In the genomic region with DNA sequence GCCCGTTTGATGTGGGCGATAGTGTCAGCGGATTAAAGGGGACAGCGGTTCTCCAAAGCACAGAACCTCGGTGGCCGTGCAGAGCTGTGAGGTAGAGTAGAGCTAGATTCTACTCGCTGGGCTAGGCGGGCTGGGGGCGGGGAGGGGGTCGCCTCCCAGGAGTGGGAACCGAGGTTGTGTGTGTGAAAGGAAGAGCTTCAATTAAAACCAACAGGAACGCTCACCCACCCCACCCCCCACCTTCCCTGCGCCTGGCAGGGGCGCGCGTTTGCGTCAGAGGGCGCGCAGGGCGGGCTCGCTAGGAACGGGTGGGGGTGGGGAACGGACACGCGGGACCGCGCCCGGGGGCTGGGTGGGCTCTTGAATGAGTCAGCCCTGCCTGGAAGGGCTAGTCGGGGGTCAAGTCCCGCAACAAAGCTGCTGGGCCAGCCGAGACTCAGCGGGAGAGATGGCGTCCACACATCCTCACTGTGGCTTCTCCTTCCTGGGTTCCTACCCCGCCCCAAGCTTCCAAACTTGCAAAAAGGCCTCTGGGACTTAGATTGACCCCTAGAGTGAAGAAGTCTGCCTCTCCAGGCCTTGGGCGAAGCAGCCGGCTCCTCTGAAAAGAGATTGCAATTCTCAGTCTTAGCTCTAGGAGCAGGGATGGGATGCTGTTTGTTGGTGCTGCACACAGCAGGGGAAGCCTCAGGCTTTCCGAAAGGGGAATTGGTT, we compare ENCODE assay signal across 7 mouse cellular contexts. TPM values are rescaled to one million over a fixed set of nuclear protein-coding genes. Genes with fewer than 3 reads are reported as not detected.
DNase-seq lines count a peak whose midpoint lies in the region; ATAC-seq and TF ChIP-seq lines count a peak whose summit lies in the region.

No protein-coding gene starts in this region.

- H3K9ac ChIP-seq in ES-Bruce4 (ENCODE audit: low read depth, poor library complexity, severe bottlenecking): no peak overlapping the region
- peak overlapping the region; percentile 62 for H3K9ac ChIP-seq in heart, embryonic 15.5 days
- H3K9ac ChIP-seq in midbrain, embryonic 11.5 days (ENCODE audit: low read length): peak overlapping the region; percentile 95

- no peak for TF ChIP-seq EP300 in ES-Bruce4 (IDR thresholded peaks at IDR 0.05; ENCODE audit: insufficient read depth, low read depth, low read length)

- no peaks in the 10 kb centered on the region for H3K4me1 ChIP-seq in ES-Bruce4 (ENCODE audit: control insufficient read depth, insufficient read depth, low read length)
- H3K4me1 ChIP-seq in heart, embryonic 15.5 days (replicated peaks): peaks cover 14% of the 10 kb centered on the region
- peaks cover 28% of the 10 kb centered on the region for H3K4me1 ChIP-seq in midbrain, embryonic 11.5 days (ENCODE audit: control insufficient read depth, insufficient read depth, low read length)

- no peak for TF ChIP-seq CTCF in ES-Bruce4 (IDR thresholded peaks at IDR 0.05; ENCODE audit: low read depth, low read length)

- H3K36me3 ChIP-seq in ES-Bruce4 (ENCODE audit: control insufficient read depth, insufficient read depth, low read length, poor library complexity, severe bottlenecking): no peaks in the 10 kb centered on the region
- no peaks in the 10 kb centered on the region for H3K36me3 ChIP-seq in heart, embryonic 15.5 days
- H3K36me3 ChIP-seq in midbrain, embryonic 11.5 days (ENCODE audit: control insufficient read depth, insufficient read depth, low read length): no peaks in the 10 kb centered on the region

- H3K4me2 ChIP-seq in heart, embryonic 15.5 days: peak overlapping the region; percentile 94
- peak overlapping the region; percentile 84 for H3K4me2 ChIP-seq in midbrain, embryonic 11.5 days

- H3K4me3 ChIP-seq in ES-Bruce4 (ENCODE audit: low read depth, low read length): peak overlapping the region; percentile 41
- peak overlapping the region; percentile 85 for H3K4me3 ChIP-seq in heart, embryonic 15.5 days
- H3K4me3 ChIP-seq in midbrain, embryonic 11.5 days (ENCODE audit: low read depth, low read length): peak overlapping the region; percentile 96

- TF ChIP-seq POLR2A in ES-Bruce4 (IDR thresholded peaks at IDR 0.05; ENCODE audit: insufficient read depth, low read length): no peak

- H3K27ac ChIP-seq in ES-Bruce4 (ENCODE audit: insufficient read depth, low read length): no peak overlapping the region
- H3K27ac ChIP-seq in heart, embryonic 15.5 days: peak overlapping the region; percentile 82
- H3K27ac ChIP-seq in midbrain, embryonic 11.5 days (ENCODE audit: low read depth, low read length): peak overlapping the region; percentile 96

- no peaks in the 10 kb centered on the region for H3K9me3 ChIP-seq in ES-Bruce4 (replicated peaks; ENCODE audit: control insufficient read depth, insufficient read depth, low read length, poor library complexity, severe bottlenecking)
- H3K9me3 ChIP-seq in heart, embryonic 15.5 days (replicated peaks): no peaks in the 10 kb centered on the region
- no peaks in the 10 kb centered on the region for H3K9me3 ChIP-seq in midbrain, embryonic 11.5 days (ENCODE audit: control insufficient read depth, low read length)

- peaks cover 33% of the 10 kb centered on the region for H3K27me3 ChIP-seq in ES-Bruce4 (ENCODE audit: control insufficient read depth, insufficient read depth, low read length, poor library complexity, severe bottlenecking)
- peaks cover 34% of the 10 kb centered on the region for H3K27me3 ChIP-seq in heart, embryonic 15.5 days
- 0 out of 2 replicates have a peak, but pooled peaks cover 2% of the 10 kb centered on the region for H3K27me3 ChIP-seq in midbrain, embryonic 11.5 days (ENCODE audit: control insufficient read depth, insufficient read depth, low read length)

- ATAC-seq in heart, embryonic 15.5 days (replicated peaks; ENCODE audit: insufficient number of reproducible peaks, insufficient read depth, low FRiP score, low read depth): peak; percentile 41
- peak; percentile 49 for ATAC-seq in midbrain, embryonic 11.5 days (ENCODE audit: low FRiP score)

- intact Hi-C loops in left cerebral cortex, postnatal 10 days (cut with DNase I): loop anchor here (5.0 to 10.0 kb wide), 7 partner anchors 319 to 1641 kb away; no protein-coding TSS in a partner anchor

- WGBS in heart, embryonic 15.5 days: 2% methylated on average over 37 of the region's 37 CpGs
- WGBS in midbrain, embryonic 11.5 days: under 1% methylated on average over 34 of the region's 37 CpGs

- DNase-seq in Muller cell, postnatal 12 days (ENCODE audit: inconsistent ontology term): peak; percentile 90
- peak; percentile 76 for DNase-seq in embryo, embryonic 10 days (ENCODE audit: low spot score)
- peak; percentile 48 to 83 for DNase-seq in left cerebral cortex, postnatal 10 days (ENCODE audit: extremely low spot score in 1 of 2, low spot score in 2 of 2)
- peak; percentile 98 for DNase-seq in midbrain, embryonic 11.5 days (ENCODE audit: low spot score, missing footprints)
- no peak for DNase-seq in natural killer cell, adult 2 months (ENCODE audit: low spot score in 2 of 2)

RNA-seq across cellular contexts. Expression of a gene that starts 3.9 kb away (rescaled TPM):
- polyA plus RNA-seq in ES-Bruce4 (2011; ENCODE audit: insufficient read depth, insufficient read length, low read depth, missing spikeins): not detected in 2 replicates
- 3.2 and 4.5 TPM in 2 replicates for polyA plus RNA-seq in heart, embryonic 15.5 days (2015; fragmentation: Nextera tagmentation; extraction: Ambion mirVana)
- total RNA-seq in left cerebral cortex, postnatal 10 days (2021): 100 to 1,000 TPM; 146 to 153 TPM
- polyA plus RNA-seq in midbrain, embryonic 11.5 days (2014; fragmentation: Nextera tagmentation; extraction: Ambion mirVana): 69.9 and 82.3 TPM in 2 replicates

Comparison
In these comparisons a context has a peak if more than half of its experiments do, and no peak if none do; other contexts are left out.
1. H3K4me3 ChIP-seq: peak in every context shown above with its lines; median percentile 96 in midbrain, embryonic 11.5 days; 85 in heart, embryonic 15.5 days; 41 in ES-Bruce4.
2. DNase-seq: peak in Muller cell, postnatal 12 days (single experiment), embryo, embryonic 10 days (single experiment), left cerebral cortex, postnatal 10 days (2 of 2) and midbrain, embryonic 11.5 days (single experiment); none in natural killer cell, adult 2 months (0 of 2).
3. RNA of a gene that starts 3.9 kb away (polyA plus RNA-seq): 69.9 to 82.3 TPM in midbrain, embryonic 11.5 days; 3.2 to 4.5 TPM in heart, embryonic 15.5 days and not detected in ES-Bruce4; every median in the first group is over 10 times any median in the second.